Mouse (Mus musculus): ENCODE results near the gene Sphk1. TPM values are rescaled to one million over a fixed set of nuclear protein-coding genes. Genes with fewer than 3 reads are reported as not detected.
A peak's percentile ranks its signal among the peaks of the same experiment; 100 is the strongest.

The Sphk1 gene
- polyA plus RNA-seq, 1 experiment from 2014 or later, result 3.3 TPM

DNA sequence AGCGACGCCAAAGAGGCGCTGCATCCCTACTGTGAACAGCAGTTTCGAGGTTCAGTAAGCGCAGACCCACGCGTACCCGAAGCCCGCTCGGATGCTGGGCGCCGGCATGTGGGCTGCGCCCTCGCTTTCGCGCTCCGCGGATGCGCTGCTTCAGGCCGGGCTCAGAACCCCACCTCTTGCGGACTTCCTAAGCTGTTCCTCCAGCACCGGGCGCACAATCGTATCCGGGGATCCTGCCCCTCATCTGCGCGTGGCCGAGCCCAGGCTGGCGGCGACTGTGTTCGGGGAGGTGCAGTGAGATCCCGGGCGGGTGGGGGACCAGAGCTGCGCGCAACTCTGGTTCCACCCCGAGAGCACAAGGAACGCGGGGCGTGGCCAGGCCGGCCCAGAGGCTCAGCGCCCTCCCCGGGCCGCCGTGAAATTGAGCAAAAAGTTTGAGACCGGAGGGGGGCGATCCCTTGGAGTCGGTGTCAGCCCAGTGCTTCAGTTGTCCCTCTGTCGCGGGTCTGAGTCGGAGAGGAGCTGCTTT, 2.1 kb downstream of the Sphk1 start:
- Histone ChIP-seq H3K4me3 (replicated peaks; ENCODE audit: low read length) (peak overlapping the region; percentile 49), H3K27ac (ENCODE audit: low read length) (no peak overlapping the region), H3K4me2 (ENCODE audit: low read length) (peak overlapping the region; percentile 92), H3K36me3 (ENCODE audit: control insufficient read depth, insufficient read depth) (no peaks in the 10 kb centered on the region), H3K9me3 (ENCODE audit: control insufficient read depth, low read length) (no peaks in the 10 kb centered on the region), H3K9ac (replicated peaks; ENCODE audit: low read depth, low read length) (peak overlapping the region; percentile 50), H3K27me3 (replicated peaks; ENCODE audit: control insufficient read depth, insufficient read depth, low read length) (peaks cover 44% of the 10 kb centered on the region), H3K4me1 (replicated peaks; ENCODE audit: control insufficient read depth, insufficient read depth, low read length) (peaks cover 41% of the 10 kb centered on the region)
- ATAC-seq, result peak; percentile 32
- WGBS, result under 1% methylated on average over 50 of the region's 50 CpGs

DNA sequence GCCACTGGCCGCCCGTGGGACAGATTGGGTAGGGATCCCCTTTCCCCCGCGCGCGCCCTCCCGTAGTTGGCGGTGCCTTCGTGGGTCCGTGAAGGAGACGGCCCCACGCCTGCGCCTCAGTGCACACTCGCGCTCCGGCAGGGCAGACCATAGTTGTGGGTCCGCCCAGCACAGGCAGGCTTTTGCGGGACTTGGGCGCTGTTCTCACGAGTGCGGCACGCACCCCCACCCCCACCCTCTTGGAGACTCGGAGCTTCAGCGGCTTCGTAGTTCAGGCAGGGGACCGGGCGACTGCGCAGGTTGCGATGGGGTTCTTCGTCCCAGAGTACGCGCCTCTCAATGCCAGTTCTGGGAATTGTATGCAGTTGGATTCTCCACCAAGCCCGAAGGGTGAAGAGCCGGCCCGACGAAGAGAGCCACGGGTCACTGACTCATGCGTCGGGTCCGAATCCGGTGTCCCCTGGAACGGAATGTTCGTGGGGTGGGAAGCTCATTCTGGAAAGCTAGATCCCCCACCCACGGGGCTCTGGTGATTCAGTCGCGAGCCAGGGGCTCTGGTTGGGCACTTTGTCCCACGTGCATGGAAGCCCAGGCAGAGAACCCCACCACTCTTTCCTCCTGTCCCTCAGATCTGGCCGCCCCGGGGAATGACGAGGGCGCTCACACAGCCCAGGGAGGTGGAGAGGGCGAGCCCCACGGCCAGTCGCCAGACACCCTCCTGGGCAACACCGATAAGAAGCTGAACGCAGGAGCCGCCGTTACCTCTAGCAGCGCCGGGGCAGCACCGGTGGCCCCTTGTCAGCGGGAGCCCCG, 2.8 kb downstream of the Sphk1 start:
- Histone ChIP-seq H3K4me2 (ENCODE audit: low read length) (peak overlapping the region; percentile 92), H3K4me3 (replicated peaks; ENCODE audit: low read length) (peak overlapping the region; percentile 49), H3K27me3 (replicated peaks; ENCODE audit: control insufficient read depth, insufficient read depth, low read length) (peaks cover 44% of the 10 kb centered on the region), H3K9me3 (ENCODE audit: control insufficient read depth, low read length) (no peaks in the 10 kb centered on the region), H3K36me3 (ENCODE audit: control insufficient read depth, insufficient read depth) (peaks cover under 1% of the 10 kb centered on the region; the same call in 1 of the 2 replicates), H3K27ac (ENCODE audit: low read length) (no peak overlapping the region), H3K4me1 (replicated peaks; ENCODE audit: control insufficient read depth, insufficient read depth, low read length) (peaks cover 41% of the 10 kb centered on the region), H3K9ac (replicated peaks; ENCODE audit: low read depth, low read length) (peak overlapping the region; percentile 50; the same call in 1 of the 2 replicates)
- ATAC-seq, result peak; percentile 11; the same call in 1 of the 2 replicates
- 1% methylated on average over 63 of the region's 63 CpGs for WGBS

DNA sequence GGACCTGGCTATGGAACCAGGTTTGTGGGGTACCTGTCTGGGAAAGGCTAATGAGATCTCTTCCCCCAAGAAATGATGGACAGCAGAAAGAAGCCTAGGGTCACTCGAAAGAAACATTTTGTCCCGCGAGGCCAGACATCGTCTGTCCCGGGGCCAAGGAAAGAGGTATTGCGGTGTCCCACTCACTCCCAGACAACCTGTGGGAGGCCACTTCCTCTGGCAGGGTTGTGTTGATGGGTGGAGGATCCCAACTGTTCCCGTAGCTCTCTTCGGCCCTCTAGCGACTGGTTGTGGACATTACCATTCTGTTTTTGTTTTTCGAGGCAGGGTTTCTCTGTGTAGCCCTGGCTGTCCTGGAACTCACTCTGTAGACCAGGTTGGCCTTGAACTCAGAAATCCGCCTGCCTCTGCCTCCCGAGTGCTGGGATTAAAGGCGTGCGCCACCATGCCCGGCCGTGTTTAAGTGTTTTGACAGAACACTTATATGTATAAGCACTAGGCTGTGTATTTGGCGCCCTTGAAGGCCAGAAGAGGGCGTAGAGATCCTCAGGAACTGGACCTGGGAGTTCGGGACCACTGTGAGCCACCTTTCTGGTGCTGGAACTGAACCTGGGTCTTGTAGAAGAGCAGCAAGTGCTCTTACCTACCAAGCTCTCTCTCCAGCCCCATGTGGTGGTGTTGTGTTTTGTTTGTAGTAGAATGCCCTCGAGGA, 3.6 kb downstream of the Sphk1 start:
- peaks cover 41% of the 10 kb centered on the region for H3K4me1 ChIP-seq (replicated peaks; ENCODE audit: control insufficient read depth, insufficient read depth, low read length)
- peaks cover 8% of the 10 kb centered on the region for H3K36me3 ChIP-seq (ENCODE audit: control insufficient read depth, insufficient read depth)
- peak overlapping the region; percentile 92 for H3K4me2 ChIP-seq (ENCODE audit: low read length)
- H3K27me3 ChIP-seq (replicated peaks; ENCODE audit: control insufficient read depth, insufficient read depth, low read length), result peaks cover 44% of the 10 kb centered on the region
- peak; percentile 41 for ATAC-seq
- no peak overlapping the region for H3K9ac ChIP-seq (replicated peaks; ENCODE audit: low read depth, low read length)
- 19% methylated on average over 20 of the region's 20 CpGs for WGBS
- no peaks in the 10 kb centered on the region for H3K9me3 ChIP-seq (ENCODE audit: control insufficient read depth, low read length)
- H3K4me3 ChIP-seq (replicated peaks; ENCODE audit: low read length), result peak overlapping the region; percentile 49
- no peak overlapping the region for H3K27ac ChIP-seq (ENCODE audit: low read length)

DNA sequence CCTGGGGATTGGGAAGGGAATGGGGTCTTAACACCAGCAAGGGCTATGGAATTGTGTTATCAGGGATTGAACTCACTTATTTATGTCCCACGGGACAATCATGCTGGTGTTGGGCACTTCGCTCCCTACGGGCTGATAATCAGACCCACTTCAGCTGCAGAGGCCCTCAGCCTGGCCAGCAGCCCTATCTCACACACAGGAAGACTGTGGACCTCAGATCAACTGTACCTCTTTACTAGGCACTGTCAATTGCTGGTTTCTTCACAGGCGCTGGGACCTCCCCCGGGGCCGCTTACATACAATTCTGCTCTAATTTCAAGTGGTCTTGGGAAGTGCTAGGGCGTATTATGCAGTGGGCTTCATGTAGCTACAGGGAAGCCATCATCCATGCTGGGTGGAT, 6.0 kb downstream of the Sphk1 start:
- 92% methylated on average over 7 of the region's 7 CpGs for WGBS
- H3K9me3 ChIP-seq (ENCODE audit: control insufficient read depth, low read length), result no peaks in the 10 kb centered on the region
- H3K36me3 ChIP-seq (ENCODE audit: control insufficient read depth, insufficient read depth), result peaks cover 18% of the 10 kb centered on the region
- peaks cover 25% of the 10 kb centered on the region for H3K27me3 ChIP-seq (replicated peaks; ENCODE audit: control insufficient read depth, insufficient read depth, low read length)
- no peak for ATAC-seq
- no peak overlapping the region for H3K4me2 ChIP-seq (ENCODE audit: low read length)
- no peak overlapping the region for H3K27ac ChIP-seq (ENCODE audit: low read length)
- no peak overlapping the region for H3K9ac ChIP-seq (replicated peaks; ENCODE audit: low read depth, low read length)
- peaks cover 25% of the 10 kb centered on the region for H3K4me1 ChIP-seq (replicated peaks; ENCODE audit: control insufficient read depth, insufficient read depth, low read length)
- H3K4me3 ChIP-seq (replicated peaks; ENCODE audit: low read length), result no peak overlapping the region

DNA sequence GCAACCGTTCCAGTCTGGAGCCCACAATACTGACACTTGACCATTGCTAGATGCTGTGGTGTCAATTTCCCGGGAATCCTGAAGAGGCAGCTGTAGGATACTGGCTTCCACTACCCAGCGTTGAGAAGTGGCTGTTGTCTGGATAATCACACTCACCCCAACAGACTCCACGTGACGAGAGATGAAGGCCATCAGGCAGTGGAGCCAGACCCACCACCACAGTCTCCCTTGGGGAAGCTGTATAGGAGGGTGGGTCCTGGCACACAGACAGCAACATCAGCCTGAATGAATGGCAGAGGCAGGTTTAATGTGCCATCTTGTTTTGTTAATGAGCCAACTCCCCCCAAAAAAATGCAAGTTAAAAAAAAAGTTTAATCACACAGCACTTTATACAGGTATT, 6.7 kb downstream of the Sphk1 start:
- Histone ChIP-seq H3K27ac (ENCODE audit: low read length) (no peak overlapping the region), H3K4me1 (replicated peaks; ENCODE audit: control insufficient read depth, insufficient read depth, low read length) (peaks cover 18% of the 10 kb centered on the region), H3K4me3 (replicated peaks; ENCODE audit: low read length) (no peak overlapping the region), H3K9ac (replicated peaks; ENCODE audit: low read depth, low read length) (no peak overlapping the region), H3K27me3 (replicated peaks; ENCODE audit: control insufficient read depth, insufficient read depth, low read length) (peaks cover 22% of the 10 kb centered on the region), H3K9me3 (ENCODE audit: control insufficient read depth, low read length) (no peaks in the 10 kb centered on the region), H3K36me3 (ENCODE audit: control insufficient read depth, insufficient read depth) (peaks cover 22% of the 10 kb centered on the region), H3K4me2 (ENCODE audit: low read length) (no peak overlapping the region)
- 79% methylated on average over 5 of the region's 5 CpGs for WGBS
- no peak for ATAC-seq

DNA sequence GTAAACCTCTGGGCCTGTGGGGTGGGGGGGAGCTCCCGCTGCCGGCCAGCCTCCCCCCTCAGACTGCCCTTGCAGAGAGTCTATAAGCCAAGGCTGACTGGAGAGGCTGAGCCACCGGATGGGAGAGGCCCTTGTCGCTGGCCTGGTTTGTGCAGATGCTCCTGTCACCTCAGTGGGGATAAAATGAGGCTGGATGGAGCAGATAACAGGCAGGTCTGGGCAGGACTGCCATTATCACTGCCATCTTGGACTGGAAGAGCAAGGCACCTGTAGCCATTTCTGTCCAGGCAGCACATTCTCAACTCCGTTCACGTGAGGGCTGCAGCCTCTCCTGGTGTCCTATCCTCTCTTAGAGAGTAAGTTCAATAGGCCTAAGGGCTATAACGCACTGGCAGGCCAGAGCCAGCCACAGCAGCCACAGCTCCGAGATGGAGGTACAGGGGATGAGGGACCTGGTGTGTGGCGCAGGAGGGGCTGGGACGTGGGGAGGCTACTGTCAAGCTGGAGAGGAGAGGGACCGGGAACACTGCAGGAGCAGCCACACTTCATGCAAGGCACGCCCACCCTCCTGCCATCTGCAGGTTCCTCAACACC, 7.5 kb downstream of the Sphk1 start:
- Histone ChIP-seq H3K36me3 (ENCODE audit: control insufficient read depth, insufficient read depth) (peaks cover 26% of the 10 kb centered on the region), H3K4me1 (replicated peaks; ENCODE audit: control insufficient read depth, insufficient read depth, low read length) (peaks cover 9% of the 10 kb centered on the region), H3K9ac (replicated peaks; ENCODE audit: low read depth, low read length) (no peak overlapping the region), H3K27me3 (replicated peaks; ENCODE audit: control insufficient read depth, insufficient read depth, low read length) (peaks cover 14% of the 10 kb centered on the region), H3K27ac (ENCODE audit: low read length) (no peak overlapping the region), H3K9me3 (ENCODE audit: control insufficient read depth, low read length) (no peaks in the 10 kb centered on the region), H3K4me3 (replicated peaks; ENCODE audit: low read length) (no peak overlapping the region), H3K4me2 (ENCODE audit: low read length) (no peak overlapping the region)
- WGBS, result 88% methylated on average over 12 of the region's 12 CpGs
- no peak for ATAC-seq

DNA sequence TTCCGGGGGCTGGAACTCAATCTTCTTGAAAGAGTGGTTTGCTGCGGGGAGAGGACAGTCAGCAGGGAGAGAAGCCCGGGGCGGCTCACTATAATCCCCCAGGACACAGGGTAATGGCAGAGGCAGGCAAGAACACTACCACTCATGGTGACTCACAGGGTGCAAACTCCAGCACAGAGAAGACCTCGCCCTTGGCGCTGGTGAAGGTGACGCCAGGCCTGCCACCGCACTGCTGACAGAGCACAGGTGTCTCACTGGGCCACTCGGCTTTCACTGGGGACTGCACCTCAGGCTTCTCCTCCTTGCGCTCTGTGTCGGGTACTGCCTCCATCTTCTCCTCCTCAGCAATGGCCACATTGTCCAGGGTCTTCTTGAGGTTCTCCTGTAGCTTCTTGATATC, 10.5 kb downstream of the Sphk1 start:
- no peak overlapping the region for H3K27ac ChIP-seq (ENCODE audit: low read length)
- peaks cover 41% of the 10 kb centered on the region for H3K36me3 ChIP-seq (ENCODE audit: control insufficient read depth, insufficient read depth)
- no peak overlapping the region for H3K4me3 ChIP-seq (replicated peaks; ENCODE audit: low read length)
- H3K27me3 ChIP-seq (replicated peaks; ENCODE audit: control insufficient read depth, insufficient read depth, low read length), result no peaks in the 10 kb centered on the region
- WGBS, result 97% methylated on average over 11 of the region's 11 CpGs
- no peak for ATAC-seq
- H3K9ac ChIP-seq (replicated peaks; ENCODE audit: low read depth, low read length), result no peak overlapping the region
- no peaks in the 10 kb centered on the region for H3K4me1 ChIP-seq (replicated peaks; ENCODE audit: control insufficient read depth, insufficient read depth, low read length)
- H3K4me2 ChIP-seq (ENCODE audit: low read length), result no peak overlapping the region
- H3K9me3 ChIP-seq (ENCODE audit: control insufficient read depth, low read length), result no peaks in the 10 kb centered on the region

DNA sequence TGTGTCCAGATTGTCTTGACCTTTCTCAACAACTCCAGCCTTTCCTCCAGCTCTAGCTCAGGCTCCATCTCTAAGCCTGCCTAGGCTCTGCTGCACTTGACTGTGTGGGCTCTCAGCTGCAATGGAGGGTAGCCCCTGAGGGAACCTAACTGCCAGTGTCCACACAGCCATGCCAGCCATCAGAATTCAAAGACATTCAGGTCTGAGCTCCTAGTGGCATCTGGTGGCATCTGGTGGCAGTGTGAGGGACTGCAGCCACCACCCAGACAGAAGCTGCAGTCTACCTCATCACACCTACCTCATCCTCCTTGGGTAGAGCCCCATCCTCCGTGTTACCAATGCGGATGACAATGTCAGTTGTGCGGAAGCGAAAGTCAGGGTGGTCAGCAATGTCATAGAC, 12.4 kb downstream of the Sphk1 start:
- ATAC-seq, result no peak; the same call in 1 of the 2 replicates
- WGBS, result 84% methylated on average over 4 of the region's 4 CpGs
- Histone ChIP-seq H3K27me3 (replicated peaks; ENCODE audit: control insufficient read depth, insufficient read depth, low read length) (no peaks in the 10 kb centered on the region), H3K9ac (replicated peaks; ENCODE audit: low read depth, low read length) (no peak overlapping the region), H3K36me3 (ENCODE audit: control insufficient read depth, insufficient read depth) (peaks cover 41% of the 10 kb centered on the region), H3K4me2 (ENCODE audit: low read length) (no peak overlapping the region), H3K9me3 (ENCODE audit: control insufficient read depth, low read length) (no peaks in the 10 kb centered on the region), H3K27ac (ENCODE audit: low read length) (no peak overlapping the region), H3K4me1 (replicated peaks; ENCODE audit: control insufficient read depth, insufficient read depth, low read length) (peaks cover 3% of the 10 kb centered on the region; the same call in 1 of the 2 replicates), H3K4me3 (replicated peaks; ENCODE audit: low read length) (no peak overlapping the region)
